Mouse (Mus musculus) liver, embryonic 16.5 days (tissue): Measurements from ENCODE around the gene Hmcn1. TPM values are rescaled to one million over a fixed set of nuclear protein-coding genes. Genes with fewer than 3 reads are reported as not detected.

Experiments used
- ATAC-seq: fragments of 200-750 bp; cut with Nextera tagmentation; 2 replicates; pipeline ENCODE4 v1.8.0; 2017; ENCODE audit warnings: low read depth, mild to moderate bottlenecking, moderate number of reproducible peaks, moderate library complexity
- H3K27ac ChIP-seq: fragments of 300-500 bp; sonication (generic); 2 replicates; pipeline ENCODE4 v1.5.1; 2014; ENCODE audit warnings: mild to moderate bottlenecking, low read length
- H3K27me3 ChIP-seq: fragments of 300-500 bp; sonication (generic); 2 replicates; pipeline ENCODE4 v1.6.1; 2014; ENCODE audit warnings: low read depth, low read length, mixed read lengths; ENCODE audit not compliant: control insufficient read depth, insufficient read depth
- H3K36me3 ChIP-seq: fragments of 300-500 bp; sonication (generic); 2 replicates; pipeline ENCODE4 v1.6.1; 2014; ENCODE audit warnings: mild to moderate bottlenecking; ENCODE audit not compliant: control insufficient read depth, insufficient read depth
- H3K4me1 ChIP-seq: fragments of 300-500 bp; sonication (generic); 2 replicates; pipeline ENCODE4 v1.6.1; 2014; ENCODE audit warnings: low read depth, low read length, mixed read lengths; ENCODE audit not compliant: control insufficient read depth
- H3K4me2 ChIP-seq: fragments of 300-500 bp; sonication (generic); 2 replicates; pipeline ENCODE4 v1.6.1; 2014; ENCODE audit warnings: low read depth, low read length, mixed read lengths
- H3K4me3 ChIP-seq: fragments of 300-500 bp; sonication (generic); 2 replicates; pipeline ENCODE4 v1.5.1; 2014; ENCODE audit warnings: low read depth, mild to moderate bottlenecking, low read length
- H3K9ac ChIP-seq: fragments of 300-500 bp; sonication (generic); 2 replicates; pipeline ENCODE4 v1.6.1; 2014; ENCODE audit warnings: low read depth, low read length
- H3K9me3 ChIP-seq: fragments of 300-500 bp; sonication (generic); replicated peaks from 2 replicates; pipeline ENCODE4 v1.6.1; 2016; ENCODE audit warnings: low read length; ENCODE audit not compliant: control insufficient read depth
- WGBS: fragments of 180-500 bp; shearing (Covaris S2); extraction: QIAGEN DNeasy Blood & Tissue Kit; methylation state at CpG from one replicate; pipeline ENCODE4 v1.1.7; 2014; ENCODE audit not compliant: insufficient replicate concordance; 5-methylcytosine and 5-hydroxymethylcytosine counted together
- polyA plus RNA-seq: library from polyadenylated mRNA; unstranded; fragments of >200 nt; fragmentation: Nextera tagmentation; extraction: Ambion mirVana; gene quantifications from 2 replicates; pipeline ENCODE4 v1.2.1, GENCODE M21; 2015

The Hmcn1 gene
- polyA plus RNA-seq, 1 experiment from 2014 or later, result 2.0 TPM

DNA sequence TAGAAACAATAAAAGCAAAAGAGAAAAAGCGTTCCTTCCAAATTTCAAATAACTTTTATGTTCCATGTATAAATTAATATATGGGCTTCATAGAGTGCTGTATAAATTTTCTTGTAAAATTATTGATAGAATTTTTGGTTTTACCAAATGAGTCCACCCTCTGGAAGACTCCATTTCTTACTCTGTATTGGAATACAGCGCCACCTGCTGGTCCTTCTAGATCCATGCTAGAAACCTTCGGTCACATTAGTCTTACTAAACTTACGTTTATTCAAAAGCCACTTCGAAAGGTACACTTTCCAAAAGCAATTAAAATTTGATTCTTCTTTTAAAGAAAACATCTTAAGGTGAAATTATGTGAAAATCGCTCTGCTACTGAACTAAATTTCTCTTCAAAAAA lies 73.0 kb downstream of the Hmcn1 start:
- Histone ChIP-seq H3K9me3 (no peaks in the 10 kb centered on the region), H3K36me3 (no peaks in the 10 kb centered on the region), H3K27ac (no peak overlapping the region), H3K4me2 (no peak overlapping the region), H3K27me3 (no peaks in the 10 kb centered on the region), H3K4me1 (no peaks in the 10 kb centered on the region), H3K4me3 (no peak overlapping the region), H3K9ac (no peak overlapping the region)
- 36% methylated on average over 6 of the region's 6 CpGs for WGBS
- no peak for ATAC-seq

DNA sequence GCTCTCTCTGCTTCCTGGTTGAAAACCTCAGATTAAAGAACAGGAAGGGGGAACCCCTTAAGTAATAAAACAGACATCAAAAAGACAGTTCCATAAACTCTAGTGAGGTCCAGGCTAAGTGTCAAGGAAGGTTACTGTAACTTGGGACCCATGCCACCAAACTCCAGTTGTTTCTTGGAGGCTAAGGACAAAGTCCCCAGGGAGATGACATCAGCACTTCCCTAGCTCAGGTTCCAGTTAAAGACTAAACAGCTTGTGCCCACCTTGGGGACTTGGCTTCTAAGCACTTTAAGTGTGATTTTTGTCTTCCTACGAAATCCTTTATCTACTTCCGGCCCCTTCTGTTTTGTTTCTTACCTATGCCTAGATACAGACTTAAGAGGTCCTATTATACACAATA lies 78.3 kb downstream of the Hmcn1 start:
- H3K9ac ChIP-seq, result no peak overlapping the region
- no peaks in the 10 kb centered on the region for H3K27me3 ChIP-seq
- H3K36me3 ChIP-seq, result no peaks in the 10 kb centered on the region
- 53% methylated on average over 2 of the region's 2 CpGs for WGBS
- H3K4me3 ChIP-seq, result no peak overlapping the region
- H3K9me3 ChIP-seq, result no peaks in the 10 kb centered on the region
- H3K4me2 ChIP-seq, result no peak overlapping the region
- H3K4me1 ChIP-seq, result no peaks in the 10 kb centered on the region
- no peak for ATAC-seq
- H3K27ac ChIP-seq, result no peak overlapping the region

DNA sequence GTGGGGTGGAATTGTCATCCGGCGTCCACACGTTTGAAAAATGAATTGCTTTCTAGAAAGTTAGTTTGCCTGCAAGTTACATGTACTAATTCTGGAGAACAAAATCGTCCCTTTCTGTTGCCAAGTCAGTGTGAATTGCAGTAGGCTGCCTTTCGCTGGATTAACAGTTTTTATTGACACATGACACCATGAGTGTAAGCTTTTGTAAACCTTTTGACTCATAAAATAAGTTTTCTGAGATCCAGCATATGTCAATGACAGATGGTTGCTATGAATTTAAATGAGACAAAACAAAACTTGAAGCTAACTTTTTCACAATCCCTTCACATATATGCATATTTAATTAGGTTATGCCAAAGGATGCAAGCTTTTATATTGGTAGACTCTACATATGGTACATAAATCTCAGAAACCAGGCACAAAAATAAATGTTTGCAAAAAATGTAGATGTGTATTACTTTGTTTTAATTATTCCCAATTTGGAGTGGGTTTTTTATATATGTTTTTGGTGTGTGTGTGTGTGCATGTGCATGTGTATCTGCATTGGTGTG lies 79.6 kb downstream of the Hmcn1 start:
- ATAC-seq, result no peak
- H3K4me3 ChIP-seq, result no peak overlapping the region
- no peaks in the 10 kb centered on the region for H3K27me3 ChIP-seq
- H3K9ac ChIP-seq, result no peak overlapping the region
- H3K4me2 ChIP-seq, result no peak overlapping the region
- H3K36me3 ChIP-seq, result no peaks in the 10 kb centered on the region
- WGBS, result 65% methylated on average over 5 of the region's 5 CpGs
- H3K9me3 ChIP-seq, result no peaks in the 10 kb centered on the region
- no peak overlapping the region for H3K27ac ChIP-seq
- H3K4me1 ChIP-seq, result no peaks in the 10 kb centered on the region

DNA sequence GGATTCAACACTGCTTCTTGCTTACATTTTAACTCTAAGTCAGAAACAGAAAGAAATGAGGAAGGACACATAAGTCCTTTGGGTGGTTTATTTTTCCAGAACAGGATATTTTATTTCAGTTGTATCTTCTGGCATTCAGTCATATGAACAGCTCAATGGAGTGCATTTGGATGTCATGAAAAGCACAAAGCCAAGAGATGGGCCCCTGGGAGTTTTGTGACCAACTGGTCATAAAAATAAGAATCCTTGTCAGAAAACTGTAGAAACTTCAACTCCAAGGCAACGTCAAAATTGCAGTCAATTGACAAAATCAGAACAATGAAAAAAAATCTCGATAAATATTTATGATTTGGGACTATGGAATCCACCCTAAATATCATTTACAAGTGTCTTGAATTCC lies 83.6 kb downstream of the Hmcn1 start:
- Histone ChIP-seq H3K9ac (no peak overlapping the region), H3K4me2 (no peak overlapping the region), H3K4me1 (no peaks in the 10 kb centered on the region), H3K36me3 (no peaks in the 10 kb centered on the region), H3K27ac (no peak overlapping the region), H3K27me3 (no peaks in the 10 kb centered on the region), H3K9me3 (no peaks in the 10 kb centered on the region), H3K4me3 (no peak overlapping the region)
- 56% methylated on average over 2 of the region's 2 CpGs for WGBS
- no peak for ATAC-seq

DNA sequence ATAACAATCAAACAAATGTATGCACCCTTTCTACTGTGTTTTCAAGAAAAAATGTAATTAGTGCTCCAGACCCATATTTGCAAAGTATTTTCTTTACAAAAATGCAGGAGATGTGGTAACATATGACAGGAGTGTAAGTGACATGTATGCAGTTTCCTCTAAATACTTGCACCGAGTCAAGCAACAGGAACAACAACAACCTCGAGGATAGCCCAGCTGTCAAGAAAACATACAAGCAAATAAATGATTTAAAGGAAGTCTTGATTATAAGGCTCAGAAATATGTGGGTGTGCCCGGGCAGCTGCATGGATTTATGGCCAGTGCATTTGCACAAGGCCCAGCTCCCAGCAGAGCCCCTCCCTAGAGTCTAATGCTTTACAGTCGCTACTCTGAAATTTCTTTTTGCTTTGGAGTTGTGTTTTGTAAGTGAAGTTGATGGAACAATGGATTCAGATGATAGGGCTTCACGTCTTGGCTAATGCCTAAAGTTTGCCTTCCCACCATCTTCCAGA lies 99.5 kb downstream of the Hmcn1 start:
- H3K9me3 ChIP-seq, result no peaks in the 10 kb centered on the region
- no peak for ATAC-seq
- no peaks in the 10 kb centered on the region for H3K36me3 ChIP-seq
- no peaks in the 10 kb centered on the region for H3K27me3 ChIP-seq
- H3K9ac ChIP-seq, result no peak overlapping the region
- H3K4me1 ChIP-seq, result no peaks in the 10 kb centered on the region
- H3K4me2 ChIP-seq, result no peak overlapping the region
- H3K4me3 ChIP-seq, result no peak overlapping the region
- WGBS, result 46% methylated on average over 5 of the region's 5 CpGs
- no peak overlapping the region for H3K27ac ChIP-seq

DNA sequence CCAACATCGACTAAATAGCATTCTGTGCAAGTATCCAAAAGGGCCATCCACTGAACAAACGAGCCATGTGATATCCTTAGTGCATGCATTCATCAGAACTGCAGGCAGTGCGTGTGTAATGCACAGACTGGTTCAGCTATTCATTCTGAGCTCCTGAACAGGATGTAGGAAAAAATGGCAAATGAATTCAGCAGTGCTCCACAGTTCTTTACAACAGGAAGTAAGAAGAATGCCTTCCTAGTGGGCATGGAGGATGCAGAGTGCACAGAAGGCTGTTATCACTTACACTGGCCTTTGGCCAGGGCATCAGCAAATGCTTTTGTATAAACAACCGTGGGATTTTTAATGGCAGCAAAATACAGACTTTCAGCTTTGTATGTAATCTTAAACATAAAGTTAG lies 103.2 kb downstream of the Hmcn1 start:
- WGBS, result 36% methylated on average over 4 of the region's 4 CpGs
- H3K27ac ChIP-seq, result no peak overlapping the region
- no peaks in the 10 kb centered on the region for H3K9me3 ChIP-seq
- no peak for ATAC-seq
- no peak overlapping the region for H3K4me3 ChIP-seq
- no peaks in the 10 kb centered on the region for H3K27me3 ChIP-seq
- H3K36me3 ChIP-seq, result no peaks in the 10 kb centered on the region
- H3K4me1 ChIP-seq, result no peaks in the 10 kb centered on the region
- H3K4me2 ChIP-seq, result no peak overlapping the region
- H3K9ac ChIP-seq, result no peak overlapping the region

DNA sequence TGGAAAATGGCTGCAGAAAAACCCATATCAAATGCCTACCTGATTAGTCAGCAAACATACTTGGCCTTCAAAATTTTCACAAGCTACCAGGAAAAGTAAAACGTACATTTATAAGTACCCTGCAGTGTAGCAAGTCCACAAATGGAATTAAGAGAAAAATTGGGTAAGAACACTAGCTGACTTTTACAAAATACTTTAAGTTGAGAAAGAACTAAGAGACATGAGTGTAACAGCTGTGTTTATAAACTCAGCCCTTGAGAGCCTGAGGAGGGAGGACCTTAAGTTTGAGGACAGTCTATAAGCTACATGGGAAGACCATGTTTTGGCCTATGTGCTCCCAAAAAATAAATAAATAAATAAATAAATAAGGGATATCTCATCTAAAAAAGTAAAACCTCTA lies 107.0 kb downstream of the Hmcn1 start:
- Histone ChIP-seq H3K36me3 (no peaks in the 10 kb centered on the region), H3K4me2 (no peak overlapping the region), H3K27ac (no peak overlapping the region), H3K9ac (no peak overlapping the region), H3K27me3 (no peaks in the 10 kb centered on the region), H3K4me3 (no peak overlapping the region), H3K9me3 (no peaks in the 10 kb centered on the region), H3K4me1 (no peaks in the 10 kb centered on the region)
- WGBS, result 53% methylated on average over 1 of the region's 1 CpGs
- ATAC-seq, result no peak

DNA sequence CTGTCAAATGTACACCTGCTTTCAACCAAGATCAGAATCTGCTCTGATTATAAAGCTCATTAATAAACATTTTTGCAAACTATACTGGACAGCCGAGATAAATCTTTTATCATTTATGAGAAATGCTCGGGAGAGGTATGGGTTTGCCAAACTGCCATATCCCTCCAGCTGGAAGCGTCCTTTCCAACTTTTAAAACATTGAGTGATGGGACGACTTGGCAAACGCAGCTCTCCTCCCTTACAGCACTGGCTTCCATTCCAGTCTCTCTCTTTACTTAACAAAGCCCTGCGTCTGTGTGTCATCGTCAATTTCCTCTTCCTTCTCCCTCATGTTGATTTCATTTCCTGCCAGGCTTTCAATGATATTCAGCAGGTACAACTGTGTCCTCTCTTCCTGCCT lies 114.8 kb downstream of the Hmcn1 start:
- Histone ChIP-seq H3K36me3 (no peaks in the 10 kb centered on the region), H3K27ac (no peak overlapping the region), H3K9ac (no peak overlapping the region)

DNA sequence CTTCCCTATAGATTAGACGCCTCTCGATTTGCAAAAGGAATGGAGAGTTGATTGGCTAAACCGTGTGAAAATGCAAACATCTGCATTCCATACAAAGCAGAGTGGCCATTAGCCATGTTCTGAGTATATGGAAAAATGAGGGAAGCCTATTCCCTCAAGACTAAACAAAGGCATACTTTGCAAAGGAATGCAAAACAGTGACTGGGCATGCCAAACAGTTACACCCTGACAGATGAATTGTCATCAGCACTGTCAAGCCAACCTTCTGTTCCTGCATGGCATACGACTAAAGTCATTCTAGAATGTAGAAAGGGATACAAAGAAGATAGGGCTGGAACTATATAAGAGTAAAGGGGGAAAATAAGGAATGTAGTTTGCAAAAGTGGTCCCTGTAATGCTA lies 115.3 kb downstream of the Hmcn1 start:
- 68% methylated on average over 4 of the region's 4 CpGs for WGBS
- no peak overlapping the region for H3K9ac ChIP-seq
- H3K9me3 ChIP-seq, result no peaks in the 10 kb centered on the region
- no peaks in the 10 kb centered on the region for H3K27me3 ChIP-seq
- no peak overlapping the region for H3K4me2 ChIP-seq
- H3K27ac ChIP-seq, result no peak overlapping the region
- no peak overlapping the region for H3K4me3 ChIP-seq
- H3K36me3 ChIP-seq, result no peaks in the 10 kb centered on the region
- H3K4me1 ChIP-seq, result no peaks in the 10 kb centered on the region
- ATAC-seq, result no peak

More for the DNA sequence above, 114.8 kb downstream of the Hmcn1 start:
- 39% methylated on average over 7 of the region's 7 CpGs for WGBS
- no peak overlapping the region for H3K4me2 ChIP-seq
- ATAC-seq, result no peak
- H3K4me3 ChIP-seq, result no peak overlapping the region
- H3K9me3 ChIP-seq, result no peaks in the 10 kb centered on the region
- H3K4me1 ChIP-seq, result no peaks in the 10 kb centered on the region
- no peaks in the 10 kb centered on the region for H3K27me3 ChIP-seq
